Mouse (Mus musculus) CH12.LX (cell line): ENCODE measurements around the gene Mrpl9.

Experiments
- CHD2 ChIP-seq: IDR thresholded peaks from 2 replicates; pipeline ENCODE4 v1.6.1; 2011; ENCODE audit warnings: low read length, improper control_type of control experiment
- E2F4 ChIP-seq: IDR thresholded peaks from 2 replicates; pipeline ENCODE4 v1.6.1; 2011; ENCODE audit warnings: low read depth, low read length, improper control_type of control experiment; ENCODE audit not compliant: insufficient replicate concordance
- ELF1 ChIP-seq: IDR thresholded peaks from 2 replicates; pipeline ENCODE4 v1.6.1; 2014; ENCODE audit warnings: low read depth, mild to moderate bottlenecking, inconsistent platforms, low read length, improper control_type of control experiment
- HCFC1 ChIP-seq: IDR thresholded peaks from 2 replicates; pipeline ENCODE4 v1.6.1; 2012; ENCODE audit warnings: low read depth, mild to moderate bottlenecking, inconsistent platforms, low read length, improper control_type of control experiment
- MEF2A ChIP-seq: IDR thresholded peaks from 2 replicates; pipeline ENCODE4 v1.6.1; 2014; ENCODE audit warnings: low read depth, mild to moderate bottlenecking, inconsistent platforms, low read length, improper control_type of control experiment, borderline replicate concordance
- MYC ChIP-seq: IDR thresholded peaks from 2 replicates; pipeline ENCODE4 v1.6.1; 2011; ENCODE audit warnings: low read depth, mild to moderate bottlenecking, improper control_type of control experiment, low read length
- POLR2A ChIP-seq: IDR thresholded peaks from 2 replicates; pipeline ENCODE4 v1.6.1; 2011; ENCODE audit warnings: low read depth, mild to moderate bottlenecking, improper control_type of control experiment, low read length
- RCOR1 ChIP-seq: conservative IDR thresholded peaks from 2 replicates; pipeline ENCODE4 v1.6.1; 2012; ENCODE audit warnings: low read depth, mild to moderate bottlenecking, inconsistent platforms, low read length, improper control_type of control experiment
- TBP ChIP-seq: conservative IDR thresholded peaks from 2 replicates; pipeline ENCODE4 v1.6.1; 2011; ENCODE audit warnings: low read depth, low read length, improper control_type of control experiment
- USF2 ChIP-seq: conservative IDR thresholded peaks from 2 replicates; pipeline ENCODE4 v1.6.1; 2011; ENCODE audit warnings: low read depth, low read length, improper control_type of control experiment
- ZC3H11A ChIP-seq: IDR thresholded peaks from 2 replicates; pipeline ENCODE4 v1.6.1; 2012; ENCODE audit warnings: low read depth, mild to moderate bottlenecking, inconsistent platforms, low read length, improper control_type of control experiment
- ZNF384 ChIP-seq: IDR thresholded peaks from 2 replicates; pipeline ENCODE4 v1.6.1; 2012; ENCODE audit warnings: low read depth, low read length, improper control_type of control experiment, inconsistent platforms

DNA sequence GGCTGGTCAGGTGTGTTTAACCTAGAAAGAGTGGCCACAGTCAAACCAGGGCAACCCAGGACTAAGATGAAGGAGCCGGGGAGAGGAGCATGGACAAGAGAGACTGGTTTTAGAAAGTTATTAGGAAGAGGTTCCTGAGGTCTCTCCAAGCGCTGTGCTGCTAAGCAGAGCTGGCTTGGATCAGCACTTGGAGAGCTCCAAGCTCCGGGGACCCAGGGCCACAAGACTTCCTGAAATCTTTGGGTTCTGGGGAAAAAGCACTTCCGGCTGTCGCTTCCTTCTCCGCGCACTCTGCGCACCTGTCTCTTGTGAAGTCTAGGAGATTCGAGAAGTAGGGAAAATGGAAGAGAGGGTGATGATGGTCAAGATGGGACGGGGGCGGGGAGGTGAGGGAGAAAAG, 36.4 kb downstream of the Mrpl9 start:
- TF ChIP-seq MEF2A (no peak), POLR2A (no peak), CHD2 (no peak), MYC (no peak), USF2 (no peak), E2F4 (no peak), TBP (no peak), HCFC1 (no peak), RCOR1 (no peak), ZNF384 (no peak), ELF1 (no peak), ZC3H11A (no peak)
